Mouse (Mus musculus) intestine, embryonic 15.5 days (tissue): ENCODE data around the gene Erbb4. TPM values are rescaled to one million over a fixed set of nuclear protein-coding genes. Genes with fewer than 3 reads are reported as not detected.

ENCODE experiments used
- ATAC-seq: fragments of 200-750 bp; cut with Nextera tagmentation; 2 replicates; pipeline ENCODE4 v1.8.0; 2017; ENCODE audit warnings: moderate TSS enrichment, moderate library complexity
- H3K27ac ChIP-seq: fragments of 300-500 bp; sonication (generic); 2 replicates; pipeline ENCODE4 v1.5.1; 2015; ENCODE audit warnings: mild to moderate bottlenecking, inconsistent platforms
- H3K27me3 ChIP-seq: fragments of 300-500 bp; sonication (generic); replicated peaks from 2 replicates; pipeline ENCODE4 v1.6.1; 2015; ENCODE audit warnings: inconsistent platforms
- H3K36me3 ChIP-seq: fragments of 300-500 bp; sonication (generic); 2 replicates; pipeline ENCODE4 v1.6.1; 2015; ENCODE audit warnings: inconsistent platforms
- H3K4me1 ChIP-seq: fragments of 300-500 bp; sonication (generic); replicated peaks from 2 replicates; pipeline ENCODE4 v1.6.1; 2015; ENCODE audit warnings: inconsistent platforms
- H3K4me2 ChIP-seq: fragments of 300-500 bp; sonication (generic); replicated peaks from 2 replicates; pipeline ENCODE4 v1.6.1; 2015; ENCODE audit warnings: mild to moderate bottlenecking, inconsistent platforms
- H3K4me3 ChIP-seq: fragments of 300-500 bp; sonication (generic); replicated peaks from 2 replicates; pipeline ENCODE4 v1.5.1; 2015; ENCODE audit warnings: inconsistent platforms
- H3K9ac ChIP-seq: fragments of 300-500 bp; sonication (generic); 2 replicates; pipeline ENCODE4 v1.6.1; 2015; ENCODE audit warnings: inconsistent platforms
- H3K9me3 ChIP-seq: fragments of 300-500 bp; sonication (generic); 2 replicates; pipeline ENCODE4 v1.6.1; 2016; ENCODE audit warnings: inconsistent platforms
- WGBS: fragments of 180-500 bp; shearing (Covaris S2); methylation state at CpG from one replicate; pipeline ENCODE4 v1.1.7; 2015; 5-methylcytosine and 5-hydroxymethylcytosine counted together
- polyA plus RNA-seq: library from polyadenylated mRNA; unstranded; fragments of >200 nt; fragmentation: Nextera tagmentation; extraction: Ambion mirVana; gene quantifications from 2 replicates; pipeline ENCODE4 v1.2.1, GENCODE M21; 2015

Gene Erbb4
- 0.03 and 0.05 TPM in 2 replicates for polyA plus RNA-seq

DNA sequence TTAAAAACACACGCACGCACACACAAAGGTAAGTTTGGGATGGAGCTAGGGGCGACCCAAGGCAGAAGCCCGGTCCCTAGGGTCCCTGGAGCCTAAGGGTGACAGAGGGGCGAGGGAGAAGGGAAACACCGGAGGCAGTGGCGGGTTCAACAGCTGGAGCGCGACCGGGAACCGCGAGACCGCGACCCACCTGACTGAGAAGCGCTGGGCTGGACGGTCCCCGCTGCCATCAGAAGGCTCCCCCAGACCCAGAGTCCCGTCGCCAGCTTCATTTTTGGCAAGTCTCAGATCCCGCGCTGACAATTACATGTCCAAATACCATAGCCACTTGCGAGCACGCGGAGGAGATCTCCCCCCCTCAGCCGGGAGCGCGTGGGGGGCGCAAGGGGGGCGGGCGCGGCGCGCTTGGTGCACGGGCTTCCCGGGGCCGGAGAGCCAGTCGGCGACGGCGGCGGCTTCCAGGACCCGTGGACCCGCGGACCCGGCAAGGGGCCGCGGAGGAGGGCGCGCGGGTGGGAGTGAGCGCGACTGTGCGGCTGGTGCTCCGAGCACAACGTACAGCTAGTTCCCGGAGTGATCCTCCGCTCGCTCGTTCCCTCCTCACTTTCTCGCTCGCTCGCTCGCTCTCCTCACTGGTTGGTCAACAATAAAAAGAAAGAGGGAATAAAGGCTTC, at the start of gene Erbb4:
TSS of gene Erbb4 (minus strand) at position 575 of the 674 bp plus-strand sequence.
- Histone ChIP-seq H3K27ac (no peak within 1 kb of the TSS), H3K4me2 (peak within 1 kb of the TSS; percentile 100), H3K4me3 (peak within 1 kb of the TSS; percentile 60), H3K9me3 (no peaks in the 10 kb centered on the region), H3K27me3 (peaks cover 28% of the 10 kb centered on the region), H3K9ac (peak within 1 kb of the TSS; percentile 28; the same call in 1 of the 2 replicates), H3K36me3 (no peaks in the 10 kb centered on the region), H3K4me1 (peaks cover 25% of the 10 kb centered on the region)
- under 1% methylated on average over 62 of the region's 63 CpGs for WGBS
- peak; percentile 65 for ATAC-seq

DNA sequence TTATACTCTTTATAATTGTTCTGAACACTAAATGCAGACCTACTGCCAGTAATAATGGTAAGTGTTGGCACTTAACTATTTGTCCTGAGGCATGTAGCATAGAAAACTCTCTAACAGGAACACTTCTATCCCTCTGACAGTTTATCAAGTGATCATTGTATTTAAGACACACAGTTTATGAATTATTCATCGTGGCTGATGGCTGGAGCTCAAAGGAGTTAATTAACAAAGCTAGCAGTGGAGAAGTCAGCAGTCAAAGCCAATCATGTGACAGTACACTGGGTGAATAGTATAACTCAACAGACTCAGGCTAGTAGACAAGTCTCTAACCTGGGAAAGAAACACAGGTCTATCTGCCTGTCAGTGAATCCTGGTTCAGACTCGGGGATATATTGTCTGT, 49.5 kb upstream of the Erbb4 start:
- H3K36me3 ChIP-seq: no peaks in the 10 kb centered on the region
- no peaks in the 10 kb centered on the region for H3K27me3 ChIP-seq
- no peak for ATAC-seq
- WGBS: 78% methylated on average over 2 of the region's 2 CpGs
- no peaks in the 10 kb centered on the region for H3K9me3 ChIP-seq
- H3K4me1 ChIP-seq: no peaks in the 10 kb centered on the region
- H3K9ac ChIP-seq: no peak overlapping the region
- no peak overlapping the region for H3K27ac ChIP-seq
- H3K4me3 ChIP-seq: no peak overlapping the region
- H3K4me2 ChIP-seq: no peak overlapping the region

DNA sequence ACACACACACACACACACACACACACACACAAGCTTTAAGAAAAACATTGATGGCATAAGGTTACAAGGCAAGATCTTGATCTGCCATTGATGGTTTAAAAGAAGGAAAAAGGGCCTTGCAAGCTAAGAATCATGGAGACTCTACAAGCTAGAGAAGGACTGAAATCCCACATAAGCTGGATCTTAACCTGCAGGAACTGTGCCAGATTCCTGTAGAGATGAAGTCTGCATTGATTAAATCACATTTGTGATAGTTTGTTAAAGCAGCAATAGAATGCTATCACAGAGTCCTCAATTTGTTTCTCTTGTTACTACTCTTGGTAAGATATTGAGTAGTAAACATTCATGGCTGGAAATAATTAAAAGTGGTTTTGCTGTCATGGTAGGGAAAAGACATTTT, 33.5 kb upstream of the Erbb4 start:
- H3K27ac ChIP-seq: no peak overlapping the region
- H3K36me3 ChIP-seq: no peaks in the 10 kb centered on the region
- H3K4me1 ChIP-seq: no peaks in the 10 kb centered on the region
- no peak overlapping the region for H3K9ac ChIP-seq
- no peaks in the 10 kb centered on the region for H3K9me3 ChIP-seq
- H3K4me3 ChIP-seq: no peak overlapping the region
- ATAC-seq: no peak
- no peaks in the 10 kb centered on the region for H3K27me3 ChIP-seq
- no peak overlapping the region for H3K4me2 ChIP-seq

DNA sequence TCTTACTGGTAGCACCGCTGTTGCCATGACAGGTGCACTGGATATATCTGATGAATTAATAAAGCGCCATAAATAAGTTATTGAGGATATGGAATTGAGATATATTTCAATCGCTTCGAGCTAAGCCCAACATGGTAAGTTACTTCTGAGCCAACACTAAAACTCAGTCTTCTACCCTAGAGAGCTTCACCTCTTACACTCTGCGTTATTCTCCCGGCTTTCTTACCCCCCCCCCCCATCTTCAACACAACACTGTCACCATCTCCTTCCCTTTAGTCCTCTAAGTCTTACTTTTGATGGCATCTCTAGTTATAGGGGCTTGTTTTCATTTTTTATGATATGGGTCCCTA, 31.6 kb upstream of the Erbb4 start:
- H3K36me3 ChIP-seq: no peaks in the 10 kb centered on the region
- no peak overlapping the region for H3K4me3 ChIP-seq
- no peak overlapping the region for H3K27ac ChIP-seq
- H3K9ac ChIP-seq: no peak overlapping the region
- no peaks in the 10 kb centered on the region for H3K27me3 ChIP-seq
- no peaks in the 10 kb centered on the region for H3K9me3 ChIP-seq
- H3K4me2 ChIP-seq: no peak overlapping the region
- H3K4me1 ChIP-seq: no peaks in the 10 kb centered on the region
- WGBS: 57% methylated on average over 6 of the region's 6 CpGs
- ATAC-seq: no peak

DNA sequence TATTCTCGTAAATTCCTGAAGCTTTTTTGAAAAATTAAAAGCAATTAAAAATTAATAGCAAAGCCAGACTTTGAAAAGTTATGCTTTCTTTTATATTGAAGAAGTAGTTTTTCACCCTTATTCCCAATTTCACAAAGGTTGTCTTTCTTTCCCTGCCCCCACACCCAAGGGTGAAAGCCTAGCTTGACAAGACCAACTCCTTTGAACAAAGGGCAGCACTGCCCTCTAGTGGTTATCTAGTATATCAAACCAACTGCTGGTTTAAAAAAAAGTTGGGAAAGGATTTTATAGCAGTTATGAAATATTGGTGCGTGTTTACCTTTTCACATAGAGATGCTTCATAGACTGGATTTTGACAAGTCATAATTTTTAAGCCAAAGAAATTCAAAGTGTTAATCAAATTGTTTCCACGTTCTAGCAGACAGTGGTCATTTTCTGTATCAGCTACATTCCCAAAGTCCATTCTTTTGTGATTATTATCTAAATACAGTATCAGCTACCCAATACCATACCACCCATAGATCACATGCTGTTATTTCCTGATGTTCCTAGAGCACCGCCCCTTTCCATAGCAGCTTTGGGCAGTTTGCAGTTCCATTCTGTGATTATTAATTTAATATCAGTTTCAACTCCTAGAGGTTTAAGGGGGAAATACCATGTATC, 31.1 kb upstream of the Erbb4 start:
- H3K9ac ChIP-seq: no peak overlapping the region
- H3K27me3 ChIP-seq: no peaks in the 10 kb centered on the region
- H3K27ac ChIP-seq: no peak overlapping the region
- WGBS: 42% methylated on average over 4 of the region's 4 CpGs
- no peak overlapping the region for H3K4me2 ChIP-seq
- H3K9me3 ChIP-seq: no peaks in the 10 kb centered on the region
- no peaks in the 10 kb centered on the region for H3K36me3 ChIP-seq
- H3K4me3 ChIP-seq: no peak overlapping the region
- H3K4me1 ChIP-seq: no peaks in the 10 kb centered on the region
- ATAC-seq: no peak

DNA sequence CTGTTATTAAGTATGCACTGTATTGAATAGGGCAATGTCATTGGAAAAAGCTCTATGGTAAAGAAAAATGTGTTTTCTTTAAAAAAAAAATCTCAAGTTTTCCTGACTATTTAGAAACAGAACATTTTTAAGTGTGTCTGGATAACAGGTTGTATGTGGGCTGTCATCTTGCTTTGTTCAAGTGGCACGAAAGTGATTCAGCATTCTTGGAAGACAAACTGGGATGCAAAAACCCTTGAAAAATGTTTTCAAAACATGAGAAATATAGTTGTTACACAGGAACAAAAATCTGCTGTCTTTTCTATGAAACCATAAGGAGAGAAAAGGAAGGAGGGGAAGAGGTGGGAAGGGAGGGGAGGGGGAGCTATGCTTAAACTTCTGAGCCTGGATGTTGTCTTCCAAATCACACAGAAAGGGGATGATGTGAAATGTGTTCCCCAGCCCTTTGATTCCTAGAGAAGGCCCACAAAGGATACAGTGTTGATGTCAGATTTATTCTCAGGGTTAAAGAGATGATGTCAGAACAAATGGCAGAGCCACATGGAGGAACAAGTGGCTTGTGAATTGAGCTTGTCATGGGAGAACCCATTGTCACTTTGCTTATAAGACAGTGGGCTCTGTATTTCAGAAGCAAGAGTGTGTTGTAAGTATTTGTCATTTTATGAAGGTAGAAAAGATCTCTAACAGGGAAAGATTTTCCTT, 16.4 kb upstream of the Erbb4 start:
- 92% methylated on average over 1 of the region's 1 CpGs for WGBS
- no peak overlapping the region for H3K4me2 ChIP-seq
- H3K4me3 ChIP-seq: no peak overlapping the region
- H3K27me3 ChIP-seq: no peaks in the 10 kb centered on the region
- no peak overlapping the region for H3K27ac ChIP-seq
- H3K36me3 ChIP-seq: no peaks in the 10 kb centered on the region
- ATAC-seq: no peak
- no peaks in the 10 kb centered on the region for H3K9me3 ChIP-seq
- no peaks in the 10 kb centered on the region for H3K4me1 ChIP-seq
- H3K9ac ChIP-seq: no peak overlapping the region

DNA sequence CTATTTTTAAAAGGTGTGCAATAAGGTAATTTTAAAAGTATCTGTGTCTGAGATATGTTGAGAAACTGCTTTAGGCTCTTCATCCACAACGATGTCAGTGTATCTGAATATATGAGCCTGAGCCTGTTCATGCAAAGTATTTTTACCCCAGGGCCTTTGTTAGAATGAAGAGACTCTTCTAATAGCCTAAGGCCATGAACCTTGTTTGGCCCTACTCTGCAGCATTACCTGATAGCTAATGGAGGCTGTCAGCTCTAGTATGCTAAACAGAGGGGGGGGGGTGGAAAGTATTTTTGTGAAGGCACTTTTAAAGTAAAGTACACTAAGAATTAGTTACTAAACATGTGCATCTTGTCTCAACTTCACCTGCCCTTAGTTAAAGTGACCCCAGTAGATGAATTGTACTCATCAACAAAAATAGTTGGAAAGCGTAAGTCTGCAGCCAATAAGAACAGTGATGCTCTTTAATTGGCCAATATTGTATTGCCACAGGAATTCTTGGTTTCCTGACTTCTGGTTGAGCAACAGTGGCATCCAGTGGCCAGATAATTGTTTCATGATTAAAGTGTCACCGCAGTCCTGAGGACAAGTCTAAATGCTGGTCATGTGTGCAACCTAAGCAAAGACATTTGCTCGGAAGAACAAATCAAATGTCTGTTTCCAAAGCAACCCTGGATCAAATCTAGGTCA, 10.5 kb upstream of the Erbb4 start:
- no peak overlapping the region for H3K4me2 ChIP-seq
- H3K27me3 ChIP-seq: no peaks in the 10 kb centered on the region
- no peak overlapping the region for H3K9ac ChIP-seq
- H3K4me1 ChIP-seq: no peaks in the 10 kb centered on the region
- no peaks in the 10 kb centered on the region for H3K36me3 ChIP-seq
- no peaks in the 10 kb centered on the region for H3K9me3 ChIP-seq
- no peak overlapping the region for H3K27ac ChIP-seq
- 89% methylated on average over 4 of the region's 4 CpGs for WGBS
- ATAC-seq: no peak
- no peak overlapping the region for H3K4me3 ChIP-seq

DNA sequence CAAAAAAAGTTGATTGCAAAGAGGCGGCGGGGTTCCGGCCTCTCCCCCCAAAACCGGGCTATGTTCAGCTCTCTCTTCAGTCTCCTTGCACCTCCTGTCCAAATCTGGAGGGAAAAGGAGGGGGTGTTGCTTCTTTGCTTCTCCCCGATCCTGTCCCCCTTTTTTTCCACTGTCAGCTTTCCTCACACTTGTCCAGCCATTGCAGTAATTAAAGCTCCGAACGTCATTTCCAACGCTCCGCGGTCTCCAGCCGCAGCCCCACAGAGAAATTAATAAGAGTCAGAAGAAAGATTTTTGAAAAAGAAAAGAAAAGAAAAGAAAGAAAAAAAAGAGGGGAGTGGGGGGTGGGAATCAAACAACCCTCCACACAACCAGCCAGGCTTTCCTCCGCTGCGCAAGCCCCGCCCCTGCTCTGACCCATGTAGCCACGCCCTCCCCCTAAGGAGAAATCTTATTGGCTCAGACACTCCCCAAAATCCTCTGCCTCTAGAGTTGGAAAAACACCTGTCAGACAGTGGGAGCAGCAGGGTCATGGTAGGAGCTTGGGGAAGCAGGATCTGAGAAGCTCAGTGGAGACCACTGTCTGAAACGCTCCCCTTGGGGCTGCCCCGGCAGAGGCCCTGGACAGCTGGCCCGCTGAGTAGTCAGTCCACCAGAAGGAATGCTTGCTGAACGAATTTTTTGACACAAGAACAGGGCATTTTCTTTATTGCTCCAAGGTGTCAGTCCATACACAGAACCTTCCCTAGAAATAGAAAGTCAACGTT, 483 bp upstream of the Erbb4 start:
- peak; percentile 72 for ATAC-seq
- Histone ChIP-seq H3K36me3 (no peaks in the 10 kb centered on the region), H3K9ac (0 out of 2 replicates have a peak overlapping the region, but pooled peaks have one; percentile 28), H3K4me3 (peak overlapping the region; percentile 60), H3K27ac (no peak overlapping the region), H3K4me1 (peaks cover 25% of the 10 kb centered on the region), H3K4me2 (peak overlapping the region; percentile 100), H3K9me3 (no peaks in the 10 kb centered on the region), H3K27me3 (peaks cover 28% of the 10 kb centered on the region)
- 4% methylated on average over 20 of the region's 20 CpGs for WGBS

DNA sequence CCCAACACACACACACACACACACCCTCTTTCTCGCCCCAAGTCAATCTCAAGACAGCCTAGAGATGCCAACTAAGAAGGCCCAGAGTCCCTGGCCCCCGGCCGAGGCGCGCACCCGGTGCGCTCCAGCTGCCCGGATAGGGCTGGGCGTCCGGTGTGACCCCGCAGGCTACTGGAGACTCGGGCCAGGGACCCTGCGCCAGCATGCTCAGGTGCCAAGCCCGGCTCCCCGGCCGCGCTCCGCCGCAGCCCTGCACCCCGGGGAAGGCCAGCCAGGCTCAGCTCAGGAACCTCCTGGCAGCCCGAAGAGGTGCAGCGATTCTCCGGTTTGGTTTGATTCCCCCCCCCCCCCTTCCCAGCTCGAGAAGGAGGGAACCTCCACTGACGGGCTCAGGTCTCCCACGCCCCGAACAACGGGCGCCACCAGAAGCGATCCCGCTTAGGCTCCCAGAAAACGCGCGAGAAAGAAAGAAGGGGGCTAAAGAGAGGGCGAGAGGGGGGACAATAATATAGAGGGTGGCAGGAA, 860 bp downstream of the Erbb4 start:
- Histone ChIP-seq H3K4me3 (peak overlapping the region; percentile 60), H3K36me3 (no peaks in the 10 kb centered on the region), H3K4me1 (peaks cover 25% of the 10 kb centered on the region), H3K27me3 (peaks cover 28% of the 10 kb centered on the region), H3K9ac (0 out of 2 replicates have a peak overlapping the region, but pooled peaks have one; percentile 13), H3K9me3 (no peaks in the 10 kb centered on the region), H3K27ac (no peak overlapping the region), H3K4me2 (peak overlapping the region; percentile 100)
- peak; percentile 68 for ATAC-seq
- 0% methylated on average over 35 of the region's 35 CpGs for WGBS

DNA sequence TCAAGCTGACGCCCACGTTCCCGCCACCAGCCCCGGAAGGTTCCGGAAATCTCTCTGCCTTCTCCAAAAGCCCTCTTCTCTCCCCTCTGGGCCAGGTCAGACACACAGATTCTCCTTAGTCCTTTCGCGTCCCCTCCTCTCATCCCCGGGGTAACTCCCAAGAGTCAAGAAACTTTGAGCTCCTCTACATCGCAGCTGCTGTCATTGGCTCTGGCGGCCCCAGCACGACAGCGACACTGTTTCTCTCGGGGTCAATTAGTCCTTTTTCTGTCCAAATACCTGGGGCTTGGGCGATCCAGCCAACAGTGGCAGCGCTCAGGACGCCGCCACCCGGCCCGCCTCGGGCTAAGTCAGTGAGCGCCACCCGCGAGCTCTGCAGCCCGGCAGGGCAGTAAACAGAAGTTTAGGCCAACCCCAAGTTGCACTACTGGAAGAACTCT, 1.5 kb downstream of the Erbb4 start:
- WGBS: under 1% methylated on average over 24 of the region's 24 CpGs
- H3K4me3 ChIP-seq: peak overlapping the region; percentile 60
- peaks cover 28% of the 10 kb centered on the region for H3K27me3 ChIP-seq
- no peak overlapping the region for H3K27ac ChIP-seq
- H3K9me3 ChIP-seq: no peaks in the 10 kb centered on the region
- peak overlapping the region; percentile 100 for H3K4me2 ChIP-seq
- peak; percentile 67 for ATAC-seq
- 0 out of 2 replicates have a peak overlapping the region, but pooled peaks have one; percentile 13 for H3K9ac ChIP-seq
- no peaks in the 10 kb centered on the region for H3K36me3 ChIP-seq
- peaks cover 25% of the 10 kb centered on the region for H3K4me1 ChIP-seq

DNA sequence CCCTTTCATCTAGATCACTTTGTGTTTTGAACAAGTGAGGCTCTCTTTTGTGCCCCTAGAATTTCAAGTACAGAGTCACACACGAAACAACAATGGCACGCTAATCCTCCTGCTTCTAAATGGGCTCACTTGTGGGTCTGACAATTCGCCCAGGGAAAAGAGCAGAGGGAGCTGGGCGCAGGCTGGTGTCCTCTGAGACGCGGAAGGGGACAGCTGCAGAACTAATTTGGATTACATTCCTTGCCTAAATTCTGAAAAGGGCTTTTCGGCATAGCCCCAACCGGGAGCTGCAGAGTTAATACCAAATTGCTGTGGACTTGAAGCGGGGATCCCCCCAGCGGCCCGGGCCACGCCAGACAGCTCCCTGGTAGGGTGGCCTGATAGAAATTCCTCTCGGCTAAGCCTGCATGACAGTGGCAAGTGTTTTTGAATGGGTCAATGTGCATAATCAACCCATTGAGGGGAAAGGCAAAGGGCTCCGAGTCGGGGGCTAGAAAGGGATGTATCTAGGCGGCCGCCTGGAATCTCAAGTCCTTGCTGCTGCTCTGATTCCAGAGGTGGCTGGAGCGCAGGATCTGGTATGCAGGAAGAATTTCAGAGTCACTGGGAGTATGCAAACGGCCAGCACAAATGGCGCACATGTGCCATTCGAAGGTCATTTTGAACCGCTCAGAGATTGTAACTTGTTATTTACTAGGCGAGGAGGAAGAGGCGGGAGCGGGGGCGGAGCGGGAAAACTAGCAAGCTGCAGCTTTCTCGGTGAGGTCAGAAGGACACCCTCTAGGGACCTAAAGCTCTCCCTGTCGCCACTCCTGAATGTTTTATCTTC, 2.2 kb downstream of the Erbb4 start:
- H3K27me3 ChIP-seq: peaks cover 28% of the 10 kb centered on the region
- peak; percentile 45 for ATAC-seq
- peaks cover 25% of the 10 kb centered on the region for H3K4me1 ChIP-seq
- peak overlapping the region; percentile 60 for H3K4me3 ChIP-seq
- H3K9me3 ChIP-seq: no peaks in the 10 kb centered on the region
- no peaks in the 10 kb centered on the region for H3K36me3 ChIP-seq
- no peak overlapping the region for H3K27ac ChIP-seq
- H3K4me2 ChIP-seq: peak overlapping the region; percentile 100
- WGBS: under 1% methylated on average over 29 of the region's 29 CpGs
- H3K9ac ChIP-seq: 0 out of 2 replicates have a peak overlapping the region, but pooled peaks have one; percentile 13
